Mouse (Mus musculus) megakaryocyte, embryonic 14.5 days (primary cell): ENCODE data around the gene Klhl22.

Experiments
- FLI1 ChIP-seq: IDR thresholded peaks from 2 replicates; pipeline ENCODE4 v1.6.1; 2012; ENCODE audit warnings: low read length, inconsistent platforms, mixed read lengths
- GATA1 ChIP-seq: IDR thresholded peaks from 3 replicates; pipeline ENCODE4 v1.6.1; 2012; ENCODE audit warnings: mixed read lengths, low read length, inconsistent platforms, borderline replicate concordance

DNA sequence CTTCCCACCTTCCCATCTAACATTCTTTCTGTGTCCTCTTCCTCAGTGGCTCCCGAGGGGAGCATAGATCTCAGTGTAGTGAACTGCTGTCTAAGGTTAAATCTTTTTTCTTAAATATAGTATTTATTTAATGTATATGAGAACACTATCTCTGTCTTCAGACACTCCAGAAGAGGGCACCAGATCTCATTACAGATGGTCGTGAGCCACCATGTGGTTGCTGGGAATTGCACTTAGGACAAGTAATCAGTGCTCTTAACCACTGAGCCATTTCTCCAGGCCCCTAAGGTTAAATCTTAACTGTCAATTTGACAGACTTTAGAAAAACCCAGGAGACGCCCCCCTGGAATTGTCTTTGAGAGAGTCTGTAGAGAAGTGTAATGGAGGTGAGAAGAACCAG is 27.4 kb upstream of the Klhl22 start:
- TF ChIP-seq GATA1, result no peak
- TF ChIP-seq FLI1, result no peak
